Mouse (Mus musculus) intestine, postnatal 0 days (tissue): ENCODE results near the gene Tmprss7. TPM values are rescaled to one million over a fixed set of nuclear protein-coding genes. Genes with fewer than 3 reads are reported as not detected.

ENCODE experiments used
- ATAC-seq: fragments of 200-750 bp; cut with Nextera tagmentation; 2 replicates; pipeline ENCODE4 v1.8.0; 2017; ENCODE audit warnings: mild to moderate bottlenecking, moderate TSS enrichment, moderate library complexity
- H3K27ac ChIP-seq: fragments of 300-500 bp; sonication (generic); 2 replicates; pipeline ENCODE4 v1.5.1; 2014; ENCODE audit warnings: mild to moderate bottlenecking, low read depth, low read length, moderate library complexity
- H3K27me3 ChIP-seq: fragments of 300-500 bp; sonication (generic); replicated peaks from 2 replicates; pipeline ENCODE4 v1.6.1; 2014; ENCODE audit warnings: low read length, mixed read lengths; ENCODE audit not compliant: control insufficient read depth, insufficient read depth
- H3K36me3 ChIP-seq: fragments of 300-500 bp; sonication (generic); 2 replicates; pipeline ENCODE4 v1.6.1; 2014; ENCODE audit warnings: mild to moderate bottlenecking, moderate library complexity; ENCODE audit not compliant: control insufficient read depth, insufficient read depth
- H3K4me1 ChIP-seq: fragments of 300-500 bp; sonication (generic); replicated peaks from 2 replicates; pipeline ENCODE4 v1.6.1; 2014; ENCODE audit warnings: antibody characterized with exemption, low read length, mixed read lengths; ENCODE audit not compliant: control insufficient read depth, insufficient read depth
- H3K4me2 ChIP-seq: fragments of 300-500 bp; sonication (generic); replicated peaks from 2 replicates; pipeline ENCODE4 v1.6.1; 2014; ENCODE audit warnings: low read depth, mild to moderate bottlenecking, moderate library complexity
- H3K4me3 ChIP-seq: fragments of 300-500 bp; sonication (generic); 2 replicates; pipeline ENCODE4 v1.5.1; 2014; ENCODE audit warnings: low read depth, low read length
- H3K9ac ChIP-seq: fragments of 300-500 bp; sonication (generic); 2 replicates; pipeline ENCODE4 v1.6.1; 2014; ENCODE audit warnings: mild to moderate bottlenecking, low read depth, low read length
- H3K9me3 ChIP-seq: fragments of 300-500 bp; sonication (generic); 2 replicates; pipeline ENCODE4 v1.6.1; 2016; ENCODE audit warnings: mixed run types; ENCODE audit not compliant: control insufficient read depth
- CTCF ChIP-seq: sonication (generic); IDR thresholded peaks from 2 replicates; pipeline ENCODE4 v1.5.1; 2016; ENCODE audit warnings: low read depth, mild to moderate bottlenecking, control low read depth, antibody characterized with exemption, moderate library complexity
- WGBS: fragments of 180-500 bp; shearing (Covaris S2); extraction: QIAGEN DNeasy Blood & Tissue Kit; methylation state at CpG from one replicate; pipeline ENCODE4 v1.1.7; 2014; 5-methylcytosine and 5-hydroxymethylcytosine counted together
- polyA plus RNA-seq: library from polyadenylated mRNA; unstranded; fragments of >200 nt; fragmentation: Nextera tagmentation; extraction: Ambion mirVana; gene quantifications from 2 replicates; pipeline ENCODE4 v1.2.1, GENCODE M21; 2015

The Tmprss7 gene
- polyA plus RNA-seq, 1 experiment from 2014 or later: 0.21 TPM

- H3K27ac ChIP-seq: no peak overlapping the region
- no peak overlapping the region for H3K9ac ChIP-seq
- no peak overlapping the region for H3K4me2 ChIP-seq
- no peaks in the 10 kb centered on the region for H3K9me3 ChIP-seq
- H3K36me3 ChIP-seq: no peaks in the 10 kb centered on the region
- no peaks in the 10 kb centered on the region for H3K27me3 ChIP-seq
- no peak for ATAC-seq
- H3K4me1 ChIP-seq: no peaks in the 10 kb centered on the region
- WGBS: 60% methylated on average over 2 of the region's 2 CpGs
- H3K4me3 ChIP-seq: no peak overlapping the region
- TF ChIP-seq CTCF: no peak
Observed at GRCm38 (mm10) chr16:45613247-45613646, 80.2 kb downstream of the Tmprss7 start.

- H3K4me2 ChIP-seq: no peak within 1 kb of the TSS
- H3K4me1 ChIP-seq: no peaks in the 10 kb centered on the region
- H3K27me3 ChIP-seq: no peaks in the 10 kb centered on the region
- WGBS: 31% methylated on average over 4 of the region's 4 CpGs
- no peak within 1 kb of the TSS for H3K4me3 ChIP-seq
- H3K27ac ChIP-seq: peak within 1 kb of the TSS; percentile 50
- no peak for TF ChIP-seq CTCF
- H3K9ac ChIP-seq: no peak within 1 kb of the TSS
- no peaks in the 10 kb centered on the region for H3K36me3 ChIP-seq
- peak; percentile 67 for ATAC-seq
- H3K9me3 ChIP-seq: no peaks in the 10 kb centered on the region
Observed at GRCm38 (mm10) chr16:45610267-45610666, 83.2 kb downstream of the Tmprss7 start, which contains the start of gene Gcsam. Gcsam (plus strand) TSS chr16:45610380.

- H3K27ac ChIP-seq: peak overlapping the region; percentile 50
- no peaks in the 10 kb centered on the region for H3K36me3 ChIP-seq
Observed at GRCm38 (mm10) chr16:45609300-45609699, 84.2 kb downstream of the Tmprss7 start.

GRCm38 (mm10) chr16:45608481-45608954, 84.9 kb downstream of the Tmprss7 start:
- Histone ChIP-seq H3K36me3 (no peaks in the 10 kb centered on the region), H3K9ac (no peak overlapping the region), H3K4me3 (no peak overlapping the region), H3K4me2 (peak overlapping the region; percentile 24), H3K9me3 (no peaks in the 10 kb centered on the region), H3K27me3 (no peaks in the 10 kb centered on the region), H3K27ac (peak overlapping the region; percentile 50; the same call in 1 of the 2 replicates), H3K4me1 (no peaks in the 10 kb centered on the region)
- peak; percentile 79 for ATAC-seq
- 13% methylated on average over 4 of the region's 4 CpGs for WGBS
- peak; percentile 94 for TF ChIP-seq CTCF

More at GRCm38 (mm10) chr16:45609300-45609699, 84.2 kb downstream of the Tmprss7 start:
- no peaks in the 10 kb centered on the region for H3K27me3 ChIP-seq
- no peak for ATAC-seq
- H3K4me3 ChIP-seq: no peak overlapping the region
- no peaks in the 10 kb centered on the region for H3K4me1 ChIP-seq
- no peak overlapping the region for H3K4me2 ChIP-seq
- H3K9ac ChIP-seq: no peak overlapping the region
- WGBS: 49% methylated on average over 3 of the region's 3 CpGs
- H3K9me3 ChIP-seq: no peaks in the 10 kb centered on the region
- TF ChIP-seq CTCF: peak; percentile 87

Other genes with a start within 250 kb of the Tmprss7 start
- 1.6 and 1.9 TPM in 2 replicates for gene Gm609, start 200.7 kb downstream of the Tmprss7 start, polyA plus RNA-seq
- 8.0 and 9.8 TPM in 2 replicates for gene Gm17783, start 161.6 kb downstream of the Tmprss7 start, polyA plus RNA-seq
- gene Slc9c1, start 158.3 kb downstream of the Tmprss7 start, polyA plus RNA-seq: not detected in 2 replicates
- gene Gcsam, start 83.3 kb downstream of the Tmprss7 start, polyA plus RNA-seq: 0.16 and 0.17 TPM in 2 replicates
- 5.5 TPM in 2 replicates for gene BC016579, start 39.6 kb downstream of the Tmprss7 start, polyA plus RNA-seq
- 10.7 and 13.7 TPM in 2 replicates for gene Tagln3, start 30.9 kb upstream of the Tmprss7 start, polyA plus RNA-seq
- 22.4 and 24.6 TPM in 2 replicates for gene Abhd10, start 49.3 kb upstream of the Tmprss7 start, polyA plus RNA-seq